Mouse (Mus musculus): Measurements from ENCODE around the gene Nefh. TPM values are rescaled to one million over a fixed set of nuclear protein-coding genes. Genes with fewer than 3 reads are reported as not detected.

Gene Nefh
- polyA plus RNA-seq (2015; fragmentation: Nextera tagmentation; extraction: Ambion mirVana) = 0.25 and 0.26 TPM in 2 replicates

GRCm38 (mm10) chr11:4947813-4948174, at the start of gene Nefh:
Gene Nefh, minus strand, starts transcription at chr11:4948064.
- no peak within 1 kb of the TSS for H3K9ac ChIP-seq (ENCODE audit: low read depth, low read length)
- TF ChIP-seq CTCF (IDR thresholded peaks at IDR 0.05; ENCODE audit: low read depth) = no peak
- peak within 1 kb of the TSS; percentile 45 for H3K4me3 ChIP-seq (ENCODE audit: low read depth, low read length)
- H3K4me2 ChIP-seq (replicated peaks; ENCODE audit: low read depth) = peak within 1 kb of the TSS; percentile 74
- no peak for ATAC-seq
- no peaks in the 10 kb centered on the region for H3K36me3 ChIP-seq (ENCODE audit: control insufficient read depth, insufficient read depth)
- H3K4me1 ChIP-seq (replicated peaks; ENCODE audit: control insufficient read depth, insufficient read depth, low read length) = 0 out of 2 replicates have a peak, but pooled peaks cover 3% of the 10 kb centered on the region
- 2% methylated on average over 36 of the region's 41 CpGs for WGBS
- peaks cover 61% of the 10 kb centered on the region for H3K27me3 ChIP-seq (replicated peaks; ENCODE audit: control insufficient read depth, insufficient read depth, low read length)
- H3K9me3 ChIP-seq (ENCODE audit: control insufficient read depth) = no peaks in the 10 kb centered on the region
- no peak within 1 kb of the TSS for H3K27ac ChIP-seq (ENCODE audit: low read depth, low read length)

DNA sequence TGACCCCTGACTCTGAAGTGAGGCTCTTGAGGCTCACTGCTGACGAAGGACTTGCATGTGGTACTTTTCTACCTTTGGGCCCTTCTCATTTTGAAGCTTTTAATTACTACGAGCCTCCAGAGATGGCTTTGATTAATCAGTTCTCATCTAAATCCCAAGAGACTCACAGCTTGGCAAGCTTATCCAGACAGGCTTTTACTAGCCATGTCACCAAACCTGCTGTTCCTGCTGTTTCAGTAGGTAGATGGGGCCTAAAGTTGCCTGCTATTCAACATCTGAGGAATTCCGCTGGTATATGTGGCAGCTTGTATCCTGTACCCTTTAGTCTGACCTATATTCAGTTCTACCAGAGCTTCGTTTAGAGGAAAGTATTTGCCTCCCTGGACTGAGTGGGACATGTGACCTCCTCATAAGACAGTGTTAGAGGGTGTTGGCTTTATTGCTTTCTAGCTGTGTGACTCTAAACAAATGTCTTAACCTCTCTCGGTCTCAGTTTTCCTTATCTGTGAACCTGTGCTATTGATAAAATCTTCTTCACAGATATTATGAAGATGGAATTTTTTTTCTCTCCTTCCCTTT, 48.8 kb upstream of the Nefh start:
- no peak overlapping the region for H3K9ac ChIP-seq (ENCODE audit: low read depth, low read length)
- H3K36me3 ChIP-seq (ENCODE audit: control insufficient read depth, insufficient read depth) = peaks cover 14% of the 10 kb centered on the region
- H3K27me3 ChIP-seq (replicated peaks; ENCODE audit: control insufficient read depth, insufficient read depth, low read length) = no peaks in the 10 kb centered on the region
- WGBS = 54% methylated on average over 5 of the region's 5 CpGs
- H3K4me3 ChIP-seq (ENCODE audit: low read depth, low read length) = no peak overlapping the region
- no peak overlapping the region for H3K27ac ChIP-seq (ENCODE audit: low read depth, low read length)
- no peaks in the 10 kb centered on the region for H3K9me3 ChIP-seq (ENCODE audit: control insufficient read depth)
- H3K4me2 ChIP-seq (replicated peaks; ENCODE audit: low read depth) = no peak overlapping the region
- ATAC-seq = peak; percentile 50
- no peak for TF ChIP-seq CTCF (IDR thresholded peaks at IDR 0.05; ENCODE audit: low read depth)
- H3K4me1 ChIP-seq (replicated peaks; ENCODE audit: control insufficient read depth, insufficient read depth, low read length) = no peaks in the 10 kb centered on the region

- no peaks in the 10 kb centered on the region for H3K27me3 ChIP-seq (replicated peaks; ENCODE audit: control insufficient read depth, insufficient read depth, low read length)
- H3K4me3 ChIP-seq (ENCODE audit: low read depth, low read length) = no peak overlapping the region
- ATAC-seq = no peak
- peaks cover 6% of the 10 kb centered on the region for H3K36me3 ChIP-seq (ENCODE audit: control insufficient read depth, insufficient read depth)
- H3K9me3 ChIP-seq (ENCODE audit: control insufficient read depth) = no peaks in the 10 kb centered on the region
- H3K27ac ChIP-seq (ENCODE audit: low read depth, low read length) = no peak overlapping the region
- no peak overlapping the region for H3K4me2 ChIP-seq (replicated peaks; ENCODE audit: low read depth)
- no peak for TF ChIP-seq CTCF (IDR thresholded peaks at IDR 0.05; ENCODE audit: low read depth)
- H3K4me1 ChIP-seq (replicated peaks; ENCODE audit: control insufficient read depth, insufficient read depth, low read length) = no peaks in the 10 kb centered on the region
- WGBS = 93% methylated on average over 3 of the region's 3 CpGs
- H3K9ac ChIP-seq (ENCODE audit: low read depth, low read length) = no peak overlapping the region
These were observed 47.8 kb upstream of the Nefh start for GRCm38 (mm10) chr11:4995676-4996075.

GRCm38 (mm10) chr11:4992471-4992870, 44.6 kb upstream of the Nefh start:
- Histone ChIP-seq H3K9ac (ENCODE audit: low read depth, low read length) (no peak overlapping the region), H3K27ac (ENCODE audit: low read depth, low read length) (no peak overlapping the region), H3K36me3 (ENCODE audit: control insufficient read depth, insufficient read depth) (peaks cover 3% of the 10 kb centered on the region; the same call in 1 of the 2 replicates), H3K4me3 (ENCODE audit: low read depth, low read length) (no peak overlapping the region), H3K27me3 (replicated peaks; ENCODE audit: control insufficient read depth, insufficient read depth, low read length) (no peaks in the 10 kb centered on the region), H3K4me1 (replicated peaks; ENCODE audit: control insufficient read depth, insufficient read depth, low read length) (0 out of 2 replicates have a peak, but pooled peaks cover 4% of the 10 kb centered on the region), H3K4me2 (replicated peaks; ENCODE audit: low read depth) (no peak overlapping the region), H3K9me3 (ENCODE audit: control insufficient read depth) (no peaks in the 10 kb centered on the region)
- TF ChIP-seq CTCF (IDR thresholded peaks at IDR 0.05; ENCODE audit: low read depth) = no peak
- no peak for ATAC-seq
- WGBS = 94% methylated on average over 2 of the region's 2 CpGs

GRCm38 (mm10) chr11:4989187-4989586, 41.3 kb upstream of the Nefh start:
- H3K27me3 ChIP-seq (replicated peaks; ENCODE audit: control insufficient read depth, insufficient read depth, low read length) = no peaks in the 10 kb centered on the region
- ATAC-seq = no peak
- no peak overlapping the region for H3K9ac ChIP-seq (ENCODE audit: low read depth, low read length)
- no peak overlapping the region for H3K27ac ChIP-seq (ENCODE audit: low read depth, low read length)
- 32% methylated on average over 3 of the region's 3 CpGs for WGBS
- TF ChIP-seq CTCF (IDR thresholded peaks at IDR 0.05; ENCODE audit: low read depth) = no peak
- no peaks in the 10 kb centered on the region for H3K9me3 ChIP-seq (ENCODE audit: control insufficient read depth)
- peaks cover 3% of the 10 kb centered on the region; the same call in 1 of the 2 replicates for H3K36me3 ChIP-seq (ENCODE audit: control insufficient read depth, insufficient read depth)
- 0 out of 2 replicates have a peak, but pooled peaks cover 7% of the 10 kb centered on the region for H3K4me1 ChIP-seq (replicated peaks; ENCODE audit: control insufficient read depth, insufficient read depth, low read length)
- H3K4me2 ChIP-seq (replicated peaks; ENCODE audit: low read depth) = 0 out of 2 replicates have a peak overlapping the region, but pooled peaks have one; percentile 17
- no peak overlapping the region for H3K4me3 ChIP-seq (ENCODE audit: low read depth, low read length)

DNA sequence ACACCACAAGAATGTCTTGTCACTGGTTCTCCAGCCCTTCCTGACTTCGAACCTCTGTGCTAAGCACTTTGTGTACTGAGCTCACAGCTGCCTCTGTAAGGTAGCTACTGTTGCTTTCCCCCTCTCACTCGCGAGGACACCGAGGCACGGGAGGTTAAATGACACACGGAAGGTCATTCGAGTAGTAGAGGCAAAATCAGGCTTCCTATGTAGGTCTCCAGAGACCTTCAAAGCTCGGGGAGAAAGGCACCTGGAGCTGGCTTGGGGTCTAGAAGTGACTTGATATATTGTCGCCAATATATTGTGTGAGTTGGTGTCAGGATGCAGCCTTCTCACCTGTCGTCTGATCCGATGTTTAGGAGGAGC, 39.6 kb upstream of the Nefh start:
- Histone ChIP-seq H3K9me3 (ENCODE audit: control insufficient read depth) (no peaks in the 10 kb centered on the region), H3K4me3 (ENCODE audit: low read depth, low read length) (peak overlapping the region; percentile 67), H3K27me3 (replicated peaks; ENCODE audit: control insufficient read depth, insufficient read depth, low read length) (no peaks in the 10 kb centered on the region), H3K9ac (ENCODE audit: low read depth, low read length) (peak overlapping the region; percentile 73), H3K4me1 (replicated peaks; ENCODE audit: control insufficient read depth, insufficient read depth, low read length) (0 out of 2 replicates have a peak, but pooled peaks cover 7% of the 10 kb centered on the region), H3K4me2 (replicated peaks; ENCODE audit: low read depth) (peak overlapping the region; percentile 90), H3K36me3 (ENCODE audit: control insufficient read depth, insufficient read depth) (peaks cover 3% of the 10 kb centered on the region; the same call in 1 of the 2 replicates), H3K27ac (ENCODE audit: low read depth, low read length) (peak overlapping the region; percentile 80)
- WGBS = 35% methylated on average over 11 of the region's 11 CpGs
- ATAC-seq = peak; percentile 9
- TF ChIP-seq CTCF (IDR thresholded peaks at IDR 0.05; ENCODE audit: low read depth) = no peak
